Mouse (Mus musculus): ENCODE measurements around the gene Cdkn1a. TPM values are rescaled to one million over a fixed set of nuclear protein-coding genes. Genes with fewer than 3 reads are reported as not detected.
"Not testable (repeated sequence)": the region's sequence is repeated elsewhere in the genome, so short reads cannot be mapped to it uniquely, and the experiment has no call there.

Gene Cdkn1a
- total RNA-seq (2012; rRNA removed) (25.3 and 37.5 TPM in 2 replicates), total RNA-seq (2014; rRNA removed) (9.1 and 10.6 TPM in 2 replicates), polyA plus RNA-seq (2012; ENCODE audit: insufficient read length, low read depth) (55.0 and 59.1 TPM in 2 replicates)

GRCm38 (mm10) chr17:29090776-29091175, at the start of gene Cdkn1a:
TSS of gene Cdkn1a (plus strand) at chr17:29090976.
- in situ Hi-C loops (cut with MboI; ENCODE audit: low pct_ligation_motif_present, low pct_unique_long_range_greater_than_20kb, low sequenced_read_pairs) = loop anchor here (5.0 kb wide), 1 partner anchor 43 kb away; no protein-coding TSS in a partner anchor
- Histone ChIP-seq H3K9me3 (replicated peaks; ENCODE audit: low read length) (peaks cover 7% of the 10 kb centered on the region), H3K27me3 (replicated peaks) (no peaks in the 10 kb centered on the region), H3K79me2 (replicated peaks; ENCODE audit: control insufficient read depth, extremely low read depth, insufficient read depth, poor library complexity, severe bottlenecking) (peaks cover 31% of the 10 kb centered on the region), H3K4me1 (ENCODE audit: control insufficient read depth in 1 of 2, insufficient read depth in 2 of 2) (peaks cover 6 to 33% of the 10 kb centered on the region in 2 experiments), H3K4me2 (ENCODE audit: insufficient read depth, low read depth, poor library complexity, severe bottlenecking) (peak within 1 kb of the TSS; percentile 57), H3K4me3 (replicated peaks in 1 of 3; ENCODE audit: low read depth in 2 of 3, low read length in 2 of 3, poor library complexity in 1 of 3) (peak within 1 kb of the TSS; percentile 40 to 73 (median 68)), H3K36me3 (replicated peaks in 1 of 2; ENCODE audit: control insufficient read depth in 1 of 2, insufficient read depth in 1 of 2, low read length in 1 of 2) (peaks cover 0 to 3% of the 10 kb centered on the region in 2 experiments), H3K9ac (ENCODE audit: insufficient read depth, low read depth) (peak within 1 kb of the TSS; percentile 85), H3K27ac (ENCODE audit: insufficient read depth, low read depth) (peak within 1 kb of the TSS; percentile 68)
- dilution Hi-C loops (cut with MboI; ENCODE audit: extremely low pct_ligation_motif_present, extremely low pct_unique_long_range_greater_than_20kb, low sequenced_read_pairs) = no loop called here
- peak; percentile 38 for DNase-seq (ENCODE audit: extremely low read depth)
- TF ChIP-seq MAZ (IDR thresholded peaks at IDR 0.05; ENCODE audit: low read depth, low read length) (no peak), TCF12 (IDR thresholded peaks at IDR 0.05; ENCODE audit: low read depth, low read length) (peak; percentile 50), IRF4 (IDR thresholded peaks at IDR 0.05; ENCODE audit: low read depth, low read length) (no peak; the same call in 1 of the 2 replicates), CHD1 (IDR thresholded peaks at IDR 0.05; ENCODE audit: low read depth, low read length) (peak; percentile 97), SMC3 (IDR thresholded peaks at IDR 0.05; ENCODE audit: low read depth, low read length) (no peak), HCFC1 (IDR thresholded peaks at IDR 0.05; ENCODE audit: low read depth, low read length) (no peak), NRF1 (IDR thresholded peaks at IDR 0.05; ENCODE audit: low read depth, low read length) (no peak), RAD21 (IDR thresholded peaks at IDR 0.05; ENCODE audit: low read depth, low read length) (no peak), MEF2A (IDR thresholded peaks at IDR 0.05; ENCODE audit: borderline replicate concordance, low read depth, low read length) (no peak), JUND (conservative IDR thresholded peaks at IDR 0.05; ENCODE audit: low read depth, low read length) (no peak), ZKSCAN1 (IDR thresholded peaks at IDR 0.05; ENCODE audit: borderline replicate concordance, low read depth, low read length) (no peak), MYC (IDR thresholded peaks at IDR 0.05; ENCODE audit: low read depth, low read length) (no peak), SIN3A (IDR thresholded peaks at IDR 0.05; ENCODE audit: low read length) (peak; percentile 57; the same call in 1 of the 2 replicates), MAX (IDR thresholded peaks at IDR 0.05; ENCODE audit: low read length) (no peak), TBP (conservative IDR thresholded peaks at IDR 0.05; ENCODE audit: low read depth, low read length) (no peak), MXI1 (IDR thresholded peaks at IDR 0.05; ENCODE audit: low read depth, low read length) (peak; percentile 47; the same call in 1 of the 2 replicates), NELFE (IDR thresholded peaks at IDR 0.05; ENCODE audit: low read depth, low read length) (0 out of 2 replicates have a peak, but pooled peaks have one; percentile 11), KAT2A (IDR thresholded peaks at IDR 0.05; ENCODE audit: insufficient replicate concordance, low read length) (no peak), BHLHE40 (IDR thresholded peaks at IDR 0.05; ENCODE audit: low read depth, low read length) (no peak), UBTF (IDR thresholded peaks at IDR 0.05; ENCODE audit: low read depth, low read length) (no peak), USF1 (IDR thresholded peaks at IDR 0.05; ENCODE audit: low read depth, low read length) (no peak), E2F4 (IDR thresholded peaks at IDR 0.05; ENCODE audit: insufficient replicate concordance, low read depth, low read length) (no peak), ETS1 (conservative IDR thresholded peaks at IDR 0.05; ENCODE audit: low read depth, low read length) (peak; percentile 23; the same call in 1 of the 2 replicates), JUN (IDR thresholded peaks at IDR 0.05; ENCODE audit: insufficient read depth, low read depth, low read length) (no peak), GABPA (IDR thresholded peaks at IDR 0.05; ENCODE audit: insufficient replicate concordance, low read depth, low read length) (no peak), ZMIZ1 (IDR thresholded peaks at IDR 0.05; ENCODE audit: low read depth, low read length) (no peak), EP300 (IDR thresholded peaks at IDR 0.05; ENCODE audit: low read length) (no peak), CHD2 (IDR thresholded peaks at IDR 0.05; ENCODE audit: low read length) (no peak), POLR2AphosphoS2 (IDR thresholded peaks at IDR 0.05; ENCODE audit: low read depth, low read length) (no peak), MAFK (IDR thresholded peaks at IDR 0.05; ENCODE audit: insufficient replicate concordance, low read length) (no peak), POLR2A (IDR thresholded peaks at IDR 0.05; ENCODE audit: low read depth, low read length) (peak; percentile 36; the same call in 1 of the 2 replicates)

GRCm38 (mm10) chr17:29041632-29042031, 49.1 kb upstream of the Cdkn1a start:
- H3K27ac ChIP-seq (ENCODE audit: insufficient read depth, low read depth); dilution Hi-C loops (cut with MboI; ENCODE audit: extremely low pct_ligation_motif_present, extremely low pct_unique_long_range_greater_than_20kb, low sequenced_read_pairs); H3K9ac ChIP-seq (ENCODE audit: insufficient read depth, low read depth); H3K4me2 ChIP-seq (ENCODE audit: insufficient read depth, low read depth, poor library complexity, severe bottlenecking); H3K9me3 ChIP-seq (replicated peaks; ENCODE audit: low read length); H3K27me3 ChIP-seq (replicated peaks); H3K4me3 ChIP-seq (replicated peaks in 1 of 3; ENCODE audit: low read depth in 2 of 3, low read length in 2 of 3, poor library complexity in 1 of 3); DNase-seq (ENCODE audit: extremely low read depth); in situ Hi-C loops (cut with MboI; ENCODE audit: low pct_ligation_motif_present, low pct_unique_long_range_greater_than_20kb, low sequenced_read_pairs): not testable (repeated sequence)
- H3K79me2 ChIP-seq (replicated peaks; ENCODE audit: control insufficient read depth, extremely low read depth, insufficient read depth, poor library complexity, severe bottlenecking) = peaks cover 53% of the 10 kb centered on the region
- peaks cover 9 to 33% of the 10 kb centered on the region in 2 experiments; a peak in 3 of 4 replicates for H3K4me1 ChIP-seq (ENCODE audit: control insufficient read depth in 1 of 2, insufficient read depth in 2 of 2)
- peaks cover 79 to 84% of the 10 kb centered on the region in 2 experiments for H3K36me3 ChIP-seq (replicated peaks in 1 of 2; ENCODE audit: control insufficient read depth in 1 of 2, insufficient read depth in 1 of 2, low read length in 1 of 2)
